ENCODE assay signal across 19 mouse cellular contexts in the genomic region with DNA sequence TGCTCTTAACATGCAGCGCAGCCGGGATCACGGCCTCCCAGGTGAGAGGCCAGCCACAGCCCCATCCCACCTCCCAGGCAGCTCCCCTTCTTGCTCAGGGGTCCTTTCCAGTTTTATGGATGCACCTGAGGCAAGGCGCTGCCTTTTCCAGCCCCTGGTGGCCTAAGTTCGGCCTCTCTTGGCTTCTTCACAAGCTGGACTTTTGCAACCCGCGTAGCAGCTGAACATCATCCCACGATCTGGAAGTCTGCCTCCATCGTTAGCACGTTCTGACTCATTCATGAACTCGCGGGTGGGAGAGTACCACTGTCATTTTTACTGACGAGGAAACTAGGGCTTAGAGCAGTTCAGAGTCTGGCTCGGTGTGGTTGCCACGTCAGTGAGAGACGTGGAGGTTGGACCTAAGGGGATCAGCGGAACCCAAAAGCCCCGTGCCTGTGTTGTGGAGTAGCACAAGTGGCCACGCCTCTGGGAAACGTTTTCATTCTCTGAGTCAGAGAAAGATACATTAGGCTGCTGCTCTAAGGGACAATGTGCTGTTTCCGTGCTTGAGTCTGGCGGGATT. TPM values are rescaled to one million over a fixed set of nuclear protein-coding genes. Genes with fewer than 3 reads are reported as not detected.
A peak's percentile ranks its signal among the peaks of the same experiment; 100 is the strongest.
DNase-seq lines count a peak whose midpoint lies in the region; ATAC-seq and TF ChIP-seq lines count a peak whose summit lies in the region.
"Had no signal": no experiment of that assay in that cellular context is flagged by ENCODE, and none has a peak within 500 bp of the region (broad histone marks: within the 10 kb centered on the region; RNA-seq: fewer than 3 reads in every experiment).

No protein-coding gene starts in this region.

- H3K9me3 ChIP-seq in stomach, postnatal 0 days (ENCODE audit: control insufficient read depth, low read length) = no peaks in the 10 kb centered on the region
- no peaks in the 10 kb centered on the region for H3K9me3 ChIP-seq in forebrain, embryonic 13.5 days (replicated peaks)
- H3K9me3 ChIP-seq: embryonic facial prominence, embryonic 13.5 days; hindbrain, embryonic 10.5 days; limb, embryonic 12.5 days; midbrain, embryonic 12.5 days; neural tube, embryonic 13.5 days had no signal

- no peaks in the 10 kb centered on the region for H3K4me1 ChIP-seq in stomach, postnatal 0 days (replicated peaks; ENCODE audit: control insufficient read depth, insufficient read depth)
- H3K4me1 ChIP-seq in forebrain, embryonic 13.5 days = no peaks in the 10 kb centered on the region
- H3K4me1 ChIP-seq: embryonic facial prominence, embryonic 13.5 days; neural tube, embryonic 13.5 days had no signal

- peak; percentile 76 for ATAC-seq in stomach, postnatal 0 days (ENCODE audit: low FRiP score, low TSS enrichment)
- ATAC-seq in forebrain, embryonic 13.5 days = no peak
- ATAC-seq: forebrain, postnatal 0 days; Patski had no signal

- H3K4me2 ChIP-seq in stomach, postnatal 0 days (replicated peaks; ENCODE audit: low read depth) = no peak overlapping the region
- no peak overlapping the region for H3K4me2 ChIP-seq in forebrain, embryonic 13.5 days
- H3K4me2 ChIP-seq: embryonic facial prominence, embryonic 13.5 days; limb, embryonic 12.5 days; lung, embryonic 14.5 days; midbrain, embryonic 12.5 days had no signal

- H3K9ac ChIP-seq in stomach, postnatal 0 days (ENCODE audit: low read length) = no peak overlapping the region
- no peak overlapping the region for H3K9ac ChIP-seq in forebrain, embryonic 13.5 days
- H3K9ac ChIP-seq: embryonic facial prominence, embryonic 13.5 days; forebrain, postnatal 0 days; limb, embryonic 12.5 days; lung, embryonic 14.5 days; midbrain, embryonic 12.5 days; neural tube, embryonic 13.5 days had no signal

- H3K4me3 ChIP-seq in gastrocnemius, adult 2 months = no peak overlapping the region; the same call in 1 of the 2 replicates
- H3K4me3 ChIP-seq in left cerebral cortex, adult 2 months = no peak overlapping the region
- no peak overlapping the region for H3K4me3 ChIP-seq in stomach, postnatal 0 days (ENCODE audit: low read depth, low read length)
- H3K4me3 ChIP-seq in forebrain, embryonic 13.5 days = no peak overlapping the region
- H3K4me3 ChIP-seq: embryonic facial prominence, embryonic 13.5 days; hindbrain, embryonic 10.5 days; limb, embryonic 12.5 days; midbrain, embryonic 12.5 days; neural tube, embryonic 13.5 days had no signal

- peak; percentile 35 for DNase-seq in gastrocnemius, adult 2 months
- DNase-seq in gastrocnemius, postnatal 14 days = no peak
- DNase-seq in left cerebral cortex, adult 2 months (ENCODE audit: extremely low spot score in 1 of 2, low spot score in 2 of 2) = peak; percentile 40 to 48
- no peak for DNase-seq in left cerebral cortex, adult 11 months (ENCODE audit: low spot score)
- DNase-seq in induced T-regulatory cell, adult 2 months (ENCODE audit: low read depth) = peak; percentile 63
- no peak for DNase-seq in stomach, postnatal 0 days (ENCODE audit: low spot score)
- DNase-seq in liver = no peak
- DNase-seq: B cell, adult 2 months; cerebellum, adult 8-10 months; kidney, adult 11 months had no signal

- no peaks in the 10 kb centered on the region for H3K36me3 ChIP-seq in stomach, postnatal 0 days (ENCODE audit: control insufficient read depth, insufficient read depth, low read length)
- no peaks in the 10 kb centered on the region for H3K36me3 ChIP-seq in forebrain, embryonic 13.5 days (ENCODE audit: poor library complexity, severe bottlenecking)
- H3K36me3 ChIP-seq: embryonic facial prominence, embryonic 13.5 days; hindbrain, embryonic 10.5 days; limb, embryonic 12.5 days; midbrain, embryonic 12.5 days; neural tube, embryonic 13.5 days had no signal

- no peak for TF ChIP-seq EP300 in stomach, postnatal 0 days (optimal IDR thresholded peaks at IDR 0.05)

- H3K27ac ChIP-seq in gastrocnemius, adult 2 months = no peak overlapping the region
- no peak overlapping the region for H3K27ac ChIP-seq in left cerebral cortex, adult 2 months
- no peak overlapping the region for H3K27ac ChIP-seq in stomach, postnatal 0 days (replicated peaks)
- H3K27ac ChIP-seq in forebrain, embryonic 13.5 days = no peak overlapping the region
- H3K27ac ChIP-seq: embryonic facial prominence, embryonic 13.5 days; limb, embryonic 12.5 days; midbrain, embryonic 12.5 days; neural tube, embryonic 13.5 days had no signal

- TF ChIP-seq CTCF in gastrocnemius, adult 2 months (IDR thresholded peaks at IDR 0.05) = no peak
- no peak for TF ChIP-seq CTCF in left cerebral cortex, adult 2 months (IDR thresholded peaks at IDR 0.05)
- 0 out of 2 replicates have a peak, but pooled peaks have one; percentile 2 for TF ChIP-seq CTCF in stomach, postnatal 0 days (IDR thresholded peaks at IDR 0.05; ENCODE audit: low read depth)

- H3K27me3 ChIP-seq in stomach, postnatal 0 days (ENCODE audit: control insufficient read depth, insufficient read depth, low read length) = no peaks in the 10 kb centered on the region
- no peaks in the 10 kb centered on the region for H3K27me3 ChIP-seq in forebrain, embryonic 13.5 days
- H3K27me3 ChIP-seq: embryonic facial prominence, embryonic 13.5 days; neural tube, embryonic 13.5 days had no signal

- whole genome bisulfite sequencing in stomach, postnatal 0 days = 66% methylated on average over 22 of the region's 22 CpGs
- 79% methylated on average over 22 of the region's 22 CpGs for WGBS in forebrain, embryonic 13.5 days

- intact Hi-C loops in gastrocnemius, adult 2 months (cut with DNase I) = no loop called here
- intact Hi-C loops in gastrocnemius, postnatal 14 days (cut with DNase I; ENCODE audit: low total_unique reads) = no loop called here
- intact Hi-C loops in left cerebral cortex, adult 2 months (cut with DNase I) = no loop called here

RNA-seq across cellular contexts. Expression of a gene that starts 8.4 kb away (rescaled TPM):
- total RNA-seq in gastrocnemius, adult 2 months (2021) = not detected
- total RNA-seq in gastrocnemius, postnatal 14 days (2021) = not detected
- not detected for total RNA-seq in left cerebral cortex, adult 2 months (2021)
- polyA plus RNA-seq in stomach, postnatal 0 days (2015; fragmentation: Nextera tagmentation; extraction: Ambion mirVana) = 0.52 and 0.74 TPM in 2 replicates
- polyA plus RNA-seq in forebrain, embryonic 13.5 days (2015; fragmentation: Nextera tagmentation; extraction: Ambion mirVana) = 0.17 and 0.44 TPM in 2 replicates
- polyA plus RNA-seq: forebrain, postnatal 0 days; Patski had no signal

RNA-seq across cellular contexts. Expression of a gene that starts 26.3 kb away (rescaled TPM):
- total RNA-seq in gastrocnemius, adult 2 months (2021) = not detected
- total RNA-seq in gastrocnemius, postnatal 14 days (2021) = not detected
- total RNA-seq in left cerebral cortex, adult 2 months (2021) = under 1 TPM; 0.45 to 0.75 TPM
- 0.41 and 0.69 TPM in 2 replicates for polyA plus RNA-seq in stomach, postnatal 0 days (2015; fragmentation: Nextera tagmentation; extraction: Ambion mirVana)
- polyA plus RNA-seq in forebrain, embryonic 13.5 days (2015; fragmentation: Nextera tagmentation; extraction: Ambion mirVana) = 0.18 and 0.26 TPM in 2 replicates
- polyA plus RNA-seq: lung, embryonic 14.5 days; Patski had no signal

RNA-seq across cellular contexts. Expression of a gene that starts 41.5 kb away (rescaled TPM):
- total RNA-seq in gastrocnemius, adult 2 months (2021) = not detected
- total RNA-seq in gastrocnemius, postnatal 14 days (2021) = under 1 TPM; 0.04 TPM
- 100 to 1,000 TPM; 190 to 202 TPM for total RNA-seq in left cerebral cortex, adult 2 months (2021)
- 0.56 and 0.70 TPM in 2 replicates for polyA plus RNA-seq in stomach, postnatal 0 days (2015; fragmentation: Nextera tagmentation; extraction: Ambion mirVana)
- 20.7 and 29.1 TPM in 2 replicates for polyA plus RNA-seq in forebrain, embryonic 13.5 days (2015; fragmentation: Nextera tagmentation; extraction: Ambion mirVana)

RNA-seq across cellular contexts. Expression of a gene that starts 51.2 kb away (rescaled TPM):
- 1 to 10 TPM; 1.5 to 1.9 TPM for total RNA-seq in gastrocnemius, adult 2 months (2021)
- total RNA-seq in gastrocnemius, postnatal 14 days (2021) = 1 to 10 TPM; 1.9 to 2.3 TPM
- total RNA-seq in left cerebral cortex, adult 2 months (2021) = 1 to 10 TPM; 4.0 to 5.8 TPM
- 4.3 and 4.5 TPM in 2 replicates for polyA plus RNA-seq in stomach, postnatal 0 days (2015; fragmentation: Nextera tagmentation; extraction: Ambion mirVana)
- 11.8 and 15.5 TPM in 2 replicates for polyA plus RNA-seq in forebrain, embryonic 13.5 days (2015; fragmentation: Nextera tagmentation; extraction: Ambion mirVana)

Comparison
In these comparisons a context has a peak if more than half of its experiments do, and no peak if none do; other contexts are left out.
1. DNase-seq: peak in gastrocnemius, adult 2 months (single experiment), left cerebral cortex, adult 2 months (2 of 2) and induced T-regulatory cell, adult 2 months (single experiment); none in gastrocnemius, postnatal 14 days (single experiment), left cerebral cortex, adult 11 months (single experiment), stomach, postnatal 0 days (single experiment) and liver (single experiment).
2. RNA of a gene that starts 41.5 kb away (total RNA-seq): 190 to 202 TPM in left cerebral cortex, adult 2 months; 0.04 TPM in gastrocnemius, postnatal 14 days and not detected in gastrocnemius, adult 2 months; every median in the first group is over 100 times any median in the second.